Mouse (Mus musculus): ENCODE measurements around the gene Alx1. TPM values are rescaled to one million over a fixed set of nuclear protein-coding genes. Genes with fewer than 3 reads are reported as not detected.

The Alx1 gene
- polyA plus RNA-seq (2016; fragmentation: Nextera tagmentation; extraction: Ambion mirVana): 79.2 and 87.9 TPM in 2 replicates

DNA sequence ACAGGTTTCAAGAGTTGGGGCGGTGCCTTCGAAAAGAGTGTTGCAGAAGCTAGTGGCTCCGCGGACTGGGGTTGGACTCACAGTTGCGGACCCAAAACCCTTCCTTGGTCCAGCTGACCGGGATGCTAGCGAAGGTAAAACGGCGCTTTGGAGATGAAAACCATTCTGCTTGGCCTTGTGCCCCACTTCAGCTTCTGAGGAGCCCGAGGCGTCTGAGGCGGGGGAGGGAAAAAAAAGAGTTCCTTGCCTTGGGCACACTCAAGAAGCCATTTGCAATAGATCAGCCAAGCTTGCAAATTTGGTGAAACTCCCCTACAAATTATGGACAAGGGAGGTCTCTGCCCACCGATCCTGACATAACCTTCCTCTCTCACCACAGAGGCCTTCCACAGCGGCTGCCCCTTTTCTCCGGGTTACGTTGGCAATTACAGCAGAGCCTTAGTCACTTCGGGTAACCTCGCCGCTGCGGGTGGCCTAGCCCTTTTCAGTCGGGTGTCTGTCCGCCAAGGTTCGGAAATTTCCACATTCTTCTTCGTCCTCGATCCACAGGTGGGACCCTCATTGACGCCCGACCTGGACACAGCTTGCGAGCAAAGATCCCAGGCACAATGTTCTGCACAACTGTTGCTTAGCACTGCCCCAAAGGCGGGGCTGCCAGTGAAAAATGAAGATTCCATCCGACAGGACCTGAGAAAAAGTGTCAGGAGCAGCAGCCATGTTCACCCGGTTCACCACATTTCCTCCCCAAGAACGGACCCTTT is at the start of gene Alx1:
Gene Alx1, minus strand, starts transcription at position 486 of the 761 bp plus-strand sequence.
- under 1% methylated on average over 32 of the region's 32 CpGs for WGBS
- Histone ChIP-seq H3K27me3 (ENCODE audit: poor library complexity, severe bottlenecking) (peaks cover 98% of the 10 kb centered on the region), H3K4me1 (peaks cover 32% of the 10 kb centered on the region), H3K36me3 (replicated peaks) (no peaks in the 10 kb centered on the region), H3K9me3 (no peaks in the 10 kb centered on the region), H3K4me3 (peak within 1 kb of the TSS; percentile 53), H3K27ac (peak within 1 kb of the TSS; percentile 82)
- peak; percentile 34 for DNase-seq (ENCODE audit: extremely low spot score, low spot score)

DNA sequence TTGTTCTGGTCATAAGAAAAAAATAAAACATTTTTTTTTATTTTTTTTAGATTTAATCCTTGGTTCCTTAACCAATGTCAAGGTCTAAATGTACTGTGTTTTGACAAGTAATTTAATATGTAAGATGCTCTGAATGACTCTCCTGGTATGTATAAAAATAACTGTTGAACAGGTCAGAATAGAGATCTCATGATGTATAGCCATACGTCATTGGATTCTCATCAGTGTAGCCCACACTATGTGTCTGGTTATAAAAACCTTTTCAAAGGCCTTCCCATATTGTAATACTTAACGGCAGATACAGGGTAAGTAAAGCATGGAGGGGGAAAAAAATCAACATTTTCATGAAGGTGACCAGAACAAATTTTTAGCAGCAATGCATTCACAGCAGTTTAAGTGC is 19.6 kb upstream of the Alx1 start:
- WGBS: 84% methylated on average over 2 of the region's 2 CpGs
- H3K9me3 ChIP-seq: no peaks in the 10 kb centered on the region
- H3K27me3 ChIP-seq (ENCODE audit: poor library complexity, severe bottlenecking): no peaks in the 10 kb centered on the region
- no peak overlapping the region for H3K4me3 ChIP-seq
- no peak overlapping the region for H3K27ac ChIP-seq
- 0 out of 2 replicates have a peak, but pooled peaks cover 4% of the 10 kb centered on the region for H3K4me1 ChIP-seq
- H3K36me3 ChIP-seq (replicated peaks): no peaks in the 10 kb centered on the region
- no peak for DNase-seq (ENCODE audit: extremely low spot score, low spot score)

DNA sequence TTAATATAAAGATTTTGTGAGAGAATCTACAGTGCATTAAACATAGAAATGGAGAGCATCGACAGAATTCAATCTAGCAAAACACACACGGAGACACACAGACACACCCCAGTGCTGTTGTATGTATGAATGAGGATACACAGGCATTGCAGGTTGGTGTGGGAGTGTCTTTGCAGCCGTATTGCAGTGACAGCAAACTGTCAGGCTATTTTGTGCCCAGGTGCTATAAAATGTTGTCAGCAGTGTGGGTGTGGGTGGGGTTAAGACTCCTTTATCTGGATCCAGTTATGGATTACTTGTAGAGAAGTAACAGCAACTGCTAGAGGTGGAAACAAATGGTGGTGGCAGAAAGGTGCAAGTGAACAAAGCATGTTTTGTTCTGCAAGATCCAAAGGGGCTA is 16.6 kb upstream of the Alx1 start:
- WGBS: 77% methylated on average over 3 of the region's 3 CpGs
- H3K4me1 ChIP-seq: 0 out of 2 replicates have a peak, but pooled peaks cover 4% of the 10 kb centered on the region
- H3K27me3 ChIP-seq (ENCODE audit: poor library complexity, severe bottlenecking): no peaks in the 10 kb centered on the region
- H3K9me3 ChIP-seq: no peaks in the 10 kb centered on the region
- H3K27ac ChIP-seq: no peak overlapping the region
- DNase-seq (ENCODE audit: extremely low spot score, low spot score): no peak
- H3K36me3 ChIP-seq (replicated peaks): no peaks in the 10 kb centered on the region
- no peak overlapping the region for H3K4me3 ChIP-seq

DNA sequence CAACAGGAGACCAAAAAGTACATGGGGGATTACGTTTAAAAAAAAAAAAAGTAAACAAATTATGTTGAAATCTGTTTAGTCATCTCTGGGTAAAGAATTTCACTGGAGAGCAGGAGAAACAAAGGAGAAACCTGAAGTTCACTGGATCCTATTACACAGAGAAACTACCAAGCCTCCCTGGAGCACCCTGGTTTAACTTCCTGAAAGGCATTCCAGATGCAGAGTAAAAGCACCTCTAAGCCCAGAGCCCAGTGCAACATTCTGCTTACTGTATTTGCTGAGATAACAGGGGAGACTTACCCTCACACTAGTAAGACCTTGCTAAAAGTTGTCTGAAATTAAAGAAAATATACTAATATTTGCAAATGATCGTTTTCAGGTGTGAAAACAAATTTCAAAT is 15.0 kb upstream of the Alx1 start:
- DNase-seq (ENCODE audit: extremely low spot score, low spot score): no peak
- no peak overlapping the region for H3K4me3 ChIP-seq
- no peaks in the 10 kb centered on the region for H3K9me3 ChIP-seq
- WGBS: 70% methylated on average over 2 of the region's 2 CpGs
- H3K4me1 ChIP-seq: 0 out of 2 replicates have a peak, but pooled peaks cover 4% of the 10 kb centered on the region
- no peaks in the 10 kb centered on the region for H3K36me3 ChIP-seq (replicated peaks)
- H3K27me3 ChIP-seq (ENCODE audit: poor library complexity, severe bottlenecking): no peaks in the 10 kb centered on the region
- H3K27ac ChIP-seq: no peak overlapping the region

GRCm38 (mm10) chr10:103035002-103035640 is 5.1 kb upstream of the Alx1 start:
- WGBS: 3% methylated on average over 14 of the region's 14 CpGs
- H3K27ac ChIP-seq: no peak overlapping the region; the same call in 1 of the 2 replicates
- no peak for DNase-seq (ENCODE audit: extremely low spot score, low spot score)
- H3K4me3 ChIP-seq: peak overlapping the region; percentile 23
- no peaks in the 10 kb centered on the region for H3K36me3 ChIP-seq (replicated peaks)
- peaks cover 80% of the 10 kb centered on the region for H3K27me3 ChIP-seq (ENCODE audit: poor library complexity, severe bottlenecking)
- H3K4me1 ChIP-seq: peaks cover 16% of the 10 kb centered on the region
- H3K9me3 ChIP-seq: no peaks in the 10 kb centered on the region

DNA sequence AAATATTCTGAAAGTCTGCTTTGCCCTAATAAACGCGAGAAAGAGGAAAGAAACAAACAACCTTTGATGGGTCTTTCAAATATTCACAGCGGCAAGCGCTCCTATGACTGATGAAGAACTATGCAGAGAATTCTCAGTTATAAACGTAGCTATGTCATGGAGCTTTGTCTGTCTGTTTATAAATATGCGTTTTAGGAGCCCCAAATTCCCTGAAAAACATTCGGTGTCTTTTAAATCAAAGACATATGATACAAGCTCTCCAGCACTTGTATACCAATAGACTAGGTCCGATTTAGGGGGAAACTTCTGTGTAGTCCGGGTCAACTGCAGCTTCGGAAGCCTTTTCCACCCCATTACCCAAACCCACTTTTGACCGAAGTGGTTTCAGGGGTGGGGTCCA is 916 bp upstream of the Alx1 start:
- no peak for DNase-seq (ENCODE audit: extremely low spot score, low spot score)
- H3K9me3 ChIP-seq: no peaks in the 10 kb centered on the region
- H3K36me3 ChIP-seq (replicated peaks): no peaks in the 10 kb centered on the region
- WGBS: 3% methylated on average over 11 of the region's 11 CpGs
- peaks cover 98% of the 10 kb centered on the region for H3K27me3 ChIP-seq (ENCODE audit: poor library complexity, severe bottlenecking)
- peaks cover 39% of the 10 kb centered on the region for H3K4me1 ChIP-seq
- peak overlapping the region; percentile 53 for H3K4me3 ChIP-seq
- peak overlapping the region; percentile 82; the same call in 1 of the 2 replicates for H3K27ac ChIP-seq

DNA sequence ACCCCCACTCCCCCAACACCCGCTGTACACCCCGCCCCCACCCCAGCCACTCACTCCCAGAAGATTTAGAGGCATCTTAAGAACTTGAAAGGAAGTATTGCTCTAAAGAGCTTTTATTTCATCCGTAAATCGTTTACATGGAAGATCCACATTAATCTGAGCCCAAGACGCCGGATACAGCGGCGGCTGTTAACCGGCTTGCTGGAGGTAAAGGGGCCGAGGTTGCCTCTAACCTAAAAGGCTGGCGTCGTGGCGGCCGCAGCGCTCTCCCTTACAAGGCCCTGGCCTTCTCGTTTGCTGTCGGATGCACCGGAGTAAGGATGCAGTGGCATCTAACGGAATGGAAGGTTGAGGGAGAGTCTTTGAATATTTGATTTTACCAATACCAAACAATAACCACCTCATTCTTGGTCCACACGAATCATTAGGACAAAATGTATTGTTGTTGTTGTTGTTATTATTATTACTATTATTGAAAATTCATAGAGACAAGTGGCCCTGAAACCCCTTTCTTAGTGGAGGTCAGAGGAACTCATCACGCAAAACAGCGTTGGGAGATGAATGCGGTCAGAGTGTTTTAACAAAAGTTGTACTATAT is 784 bp downstream of the Alx1 start:
- Histone ChIP-seq H3K9me3 (no peaks in the 10 kb centered on the region), H3K27ac (peak overlapping the region; percentile 82), H3K4me1 (peaks cover 28% of the 10 kb centered on the region), H3K36me3 (replicated peaks) (no peaks in the 10 kb centered on the region), H3K27me3 (ENCODE audit: poor library complexity, severe bottlenecking) (peaks cover 93% of the 10 kb centered on the region), H3K4me3 (peak overlapping the region; percentile 53)
- WGBS: 1% methylated on average over 23 of the region's 23 CpGs
- DNase-seq (ENCODE audit: extremely low spot score, low spot score): peak; percentile 34

GRCm38 (mm10) chr10:103028253-103029131 is 1.5 kb downstream of the Alx1 start:
- under 1% methylated on average over 50 of the region's 50 CpGs for WGBS

DNA sequence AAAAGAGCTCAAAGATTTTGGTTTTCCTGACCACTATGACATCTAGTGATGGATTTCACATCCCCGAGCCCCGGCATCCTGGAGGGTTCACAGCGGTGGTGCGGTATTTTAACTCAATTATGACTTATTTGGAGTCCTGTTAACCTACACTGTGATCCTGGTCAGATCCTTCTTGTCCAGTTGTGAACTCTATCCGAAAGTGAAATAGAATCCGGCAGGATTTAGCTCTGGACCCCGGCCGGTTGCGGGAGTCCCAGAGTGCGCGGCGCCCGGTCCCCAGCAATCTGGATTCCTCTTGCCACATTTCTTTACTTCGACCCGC is 2.1 kb downstream of the Alx1 start:
- peak overlapping the region; percentile 82 for H3K27ac ChIP-seq
- DNase-seq (ENCODE audit: extremely low spot score, low spot score): no peak

More at GRCm38 (mm10) chr10:103028253-103029131, 1.5 kb downstream of the Alx1 start:
- Histone ChIP-seq H3K36me3 (replicated peaks) (no peaks in the 10 kb centered on the region), H3K9me3 (no peaks in the 10 kb centered on the region), H3K27ac (peak overlapping the region; percentile 82), H3K27me3 (ENCODE audit: poor library complexity, severe bottlenecking) (peaks cover 92% of the 10 kb centered on the region), H3K4me3 (peak overlapping the region; percentile 53), H3K4me1 (peaks cover 28% of the 10 kb centered on the region)
- peak; percentile 75 for DNase-seq (ENCODE audit: extremely low spot score, low spot score)

GRCm38 (mm10) chr10:103027226-103027930 is 2.6 kb downstream of the Alx1 start:
- Histone ChIP-seq H3K27me3 (ENCODE audit: poor library complexity, severe bottlenecking) (peaks cover 81% of the 10 kb centered on the region), H3K27ac (peak overlapping the region; percentile 82; the same call in 1 of the 2 replicates), H3K4me3 (peak overlapping the region; percentile 53), H3K9me3 (no peaks in the 10 kb centered on the region), H3K4me1 (peaks cover 28% of the 10 kb centered on the region), H3K36me3 (replicated peaks) (no peaks in the 10 kb centered on the region)
- WGBS: 1% methylated on average over 20 of the region's 20 CpGs
- DNase-seq (ENCODE audit: extremely low spot score, low spot score): no peak

More for the DNA sequence above, 2.1 kb downstream of the Alx1 start:
- peaks cover 28% of the 10 kb centered on the region for H3K4me1 ChIP-seq
- no peaks in the 10 kb centered on the region for H3K36me3 ChIP-seq (replicated peaks)
- WGBS: 1% methylated on average over 15 of the region's 15 CpGs
- H3K27me3 ChIP-seq (ENCODE audit: poor library complexity, severe bottlenecking): peaks cover 87% of the 10 kb centered on the region
- no peaks in the 10 kb centered on the region for H3K9me3 ChIP-seq
- H3K4me3 ChIP-seq: peak overlapping the region; percentile 53

- peaks cover 28% of the 10 kb centered on the region for H3K4me1 ChIP-seq
- no peaks in the 10 kb centered on the region for H3K36me3 ChIP-seq (replicated peaks)
- H3K4me3 ChIP-seq: peak overlapping the region; percentile 53
- peaks cover 75% of the 10 kb centered on the region for H3K27me3 ChIP-seq (ENCODE audit: poor library complexity, severe bottlenecking)
- WGBS: under 1% methylated on average over 17 of the region's 17 CpGs
- DNase-seq (ENCODE audit: extremely low spot score, low spot score): no peak
- no peaks in the 10 kb centered on the region for H3K9me3 ChIP-seq
- H3K27ac ChIP-seq: peak overlapping the region; percentile 82; the same call in 1 of the 2 replicates
These were observed 3.3 kb downstream of the Alx1 start for GRCm38 (mm10) chr10:103026636-103027225.

Measured in forebrain, embryonic 10.5 days (tissue).